Mouse (Mus musculus) fat pad, adult 2 months (tissue): Measurements from ENCODE around the gene Cc2d2b.

ENCODE experiments used
- DNase-seq: peaks from one replicate; pipeline ENCODE4 v3.0.0-alpha.2; 2011; ENCODE audit warnings: low read depth, low spot score; ENCODE audit errors: extremely low read depth

Gene Cc2d2b

GRCm38 (mm10) chr19:40831416-40832201 lies 83.1 kb downstream of the Cc2d2b start:
- DNase-seq = no peak

GRCm38 (mm10) chr19:40832361-40832760 lies 83.8 kb downstream of the Cc2d2b start:
- no peak for DNase-seq

GRCm38 (mm10) chr19:40834436-40834835 lies 85.9 kb downstream of the Cc2d2b start:
- DNase-seq = no peak

GRCm38 (mm10) chr19:40838205-40838604 lies 89.7 kb downstream of the Cc2d2b start:
- no peak for DNase-seq

GRCm38 (mm10) chr19:40840303-40840702 lies 91.8 kb downstream of the Cc2d2b start:
- DNase-seq = no peak

GRCm38 (mm10) chr19:40841083-40841482 lies 92.5 kb downstream of the Cc2d2b start:
- DNase-seq = no peak

GRCm38 (mm10) chr19:40841593-40841992 lies 93.0 kb downstream of the Cc2d2b start:
- no peak for DNase-seq

- no peak for DNase-seq
These were observed 96.2 kb downstream of the Cc2d2b start for GRCm38 (mm10) chr19:40844731-40845130.

GRCm38 (mm10) chr19:40849391-40849790 lies 100.8 kb downstream of the Cc2d2b start:
- no peak for DNase-seq

GRCm38 (mm10) chr19:40859555-40859954 lies 111.0 kb downstream of the Cc2d2b start:
- peak; percentile 82 for DNase-seq

GRCm38 (mm10) chr19:40868284-40868683 lies 119.7 kb downstream of the Cc2d2b start:
- DNase-seq = no peak

GRCm38 (mm10) chr19:40869425-40870105 lies 121.0 kb downstream of the Cc2d2b start:
- DNase-seq = no peak

GRCm38 (mm10) chr19:40872955-40873665 lies 124.6 kb downstream of the Cc2d2b start:
- no peak for DNase-seq
